Mouse (Mus musculus) bone marrow, adult 2 months (tissue): ENCODE measurements around the gene Zmat3.

ENCODE experiments used
- CTCF ChIP-seq: fragments of 200-500 bp; IDR thresholded peaks from 2 replicates; pipeline ENCODE4 v1.5.1; 2011; ENCODE audit warnings: low read length, control low read depth; ENCODE audit not compliant: control insufficient read depth, insufficient read depth
- POLR2A ChIP-seq: fragments of 200-500 bp; IDR thresholded peaks from 2 replicates; pipeline ENCODE4 v1.6.1; 2011; ENCODE audit warnings: low read depth, mild to moderate bottlenecking, control low read depth, low read length, borderline replicate concordance; ENCODE audit not compliant: control insufficient read depth

- no peak for TF ChIP-seq POLR2A
- TF ChIP-seq CTCF: no peak
These were observed 476 bp upstream of the Zmat3 start for GRCm38 (mm10) chr3:32366246-32366734.
